Mouse (Mus musculus) thymus, postnatal 10 days (tissue): ENCODE results near the gene Camk1g.
A peak's percentile ranks its signal among the peaks of the same experiment; 100 is the strongest.

Experiments used
- DNase-seq, 2 experiments: peaks; one replicate each; pipeline ENCODE4 v3.0.0; 2021; ENCODE audit warnings: low spot score in 2 of 2

Gene Camk1g

GRCm38 (mm10) chr1:193370096-193370495, at the start of gene Camk1g:
Camk1g (minus strand) TSS chr1:193370298.
- DNase-seq, result peak in 1 of 2 experiments; percentile 44

GRCm38 (mm10) chr1:193419168-193419567, 49.1 kb upstream of the Camk1g start:
- no peak for DNase-seq

GRCm38 (mm10) chr1:193418656-193419055, 48.6 kb upstream of the Camk1g start:
- no peak for DNase-seq

GRCm38 (mm10) chr1:193414067-193414466, 44.0 kb upstream of the Camk1g start:
- DNase-seq, result no peak

GRCm38 (mm10) chr1:193413368-193414000, 43.4 kb upstream of the Camk1g start:
- DNase-seq, result no peak

GRCm38 (mm10) chr1:193407487-193407886, 37.4 kb upstream of the Camk1g start:
- DNase-seq, result peak; percentile 42 to 59

GRCm38 (mm10) chr1:193406059-193406642, 36.1 kb upstream of the Camk1g start:
- DNase-seq, result no peak

GRCm38 (mm10) chr1:193401695-193402094, 31.6 kb upstream of the Camk1g start:
- DNase-seq, result no peak

GRCm38 (mm10) chr1:193400348-193400747, 30.2 kb upstream of the Camk1g start:
- DNase-seq, result no peak

- DNase-seq, result no peak
These were observed 28.8 kb upstream of the Camk1g start for GRCm38 (mm10) chr1:193398728-193399437.

- no peak for DNase-seq
These were observed 27.0 kb upstream of the Camk1g start for GRCm38 (mm10) chr1:193397109-193397508.

GRCm38 (mm10) chr1:193392266-193392665, 22.2 kb upstream of the Camk1g start:
- no peak for DNase-seq

GRCm38 (mm10) chr1:193390004-193390403, 19.9 kb upstream of the Camk1g start:
- no peak for DNase-seq

- no peak for DNase-seq
These were observed 19.4 kb upstream of the Camk1g start for GRCm38 (mm10) chr1:193389505-193389904.

GRCm38 (mm10) chr1:193387241-193387640, 17.1 kb upstream of the Camk1g start:
- DNase-seq, result no peak

- peak; percentile 26 to 72 for DNase-seq
These were observed 16.0 kb upstream of the Camk1g start for GRCm38 (mm10) chr1:193386136-193386535.

- DNase-seq, result peak; percentile 20 to 53
These were observed 12.9 kb upstream of the Camk1g start for GRCm38 (mm10) chr1:193382841-193383462.

- DNase-seq, result peak; percentile 22 to 35
These were observed 12.3 kb upstream of the Camk1g start for GRCm38 (mm10) chr1:193382435-193382834.

- no peak for DNase-seq
These were observed 11.7 kb upstream of the Camk1g start for GRCm38 (mm10) chr1:193381597-193382404.

GRCm38 (mm10) chr1:193380877-193381276, 10.8 kb upstream of the Camk1g start:
- no peak for DNase-seq

- DNase-seq, result no peak
These were observed 9.5 kb upstream of the Camk1g start for GRCm38 (mm10) chr1:193379634-193380033.
